Comparison of ENCODE assay signal across 13 mouse cellular contexts in genomic region chr11:104536843-104537242, GRCm38 (mm10).
"Had no signal": no experiment of that assay in that cellular context is flagged by ENCODE, and none has a peak within 500 bp of the region (broad histone marks: within the 10 kb centered on the region; RNA-seq: fewer than 3 reads in every experiment).

No protein-coding gene starts in this region.

- DNase-seq: kidney, adult 11 months; kidney, postnatal 25 days; lung, embryonic 14.5 days; lung, postnatal 10 days; lung, postnatal 4 days; right cerebral cortex, adult 18-20 months; thymus, adult 2 months; thymus, postnatal 25 days had no signal

- H3K27ac ChIP-seq: left cerebral cortex, adult 2 months; limb, embryonic 15.5 days; midbrain, embryonic 12.5 days; stomach, embryonic 15.5 days had no signal

- H3K4me2 ChIP-seq: limb, embryonic 15.5 days; lung, embryonic 14.5 days; midbrain, embryonic 12.5 days; stomach, embryonic 15.5 days had no signal

- H3K27me3 ChIP-seq: limb, embryonic 15.5 days; megakaryocyte, embryonic 14.5 days; midbrain, embryonic 12.5 days; stomach, embryonic 15.5 days had no signal

- H3K4me3 ChIP-seq: left cerebral cortex, adult 2 months; limb, embryonic 15.5 days; megakaryocyte, embryonic 14.5 days; midbrain, embryonic 12.5 days; stomach, embryonic 15.5 days had no signal

- H3K9ac ChIP-seq: limb, embryonic 15.5 days; lung, embryonic 14.5 days; midbrain, embryonic 12.5 days; stomach, embryonic 15.5 days had no signal

- H3K9me3 ChIP-seq: limb, embryonic 15.5 days; megakaryocyte, embryonic 14.5 days; midbrain, embryonic 12.5 days; stomach, embryonic 15.5 days had no signal

- H3K4me1 ChIP-seq: limb, embryonic 15.5 days; midbrain, embryonic 12.5 days; stomach, embryonic 15.5 days had no signal
